Mouse (Mus musculus): ENCODE measurements around the gene Dtx3. TPM values are rescaled to one million over a fixed set of nuclear protein-coding genes. Genes with fewer than 3 reads are reported as not detected.
"Not testable (repeated sequence)": the region's sequence is repeated elsewhere in the genome, so short reads cannot be mapped to it uniquely, and the experiment has no call there.

Dtx3 gene
- polyA plus RNA-seq, 1 experiment from 2014 or later = 16.8 TPM

DNA sequence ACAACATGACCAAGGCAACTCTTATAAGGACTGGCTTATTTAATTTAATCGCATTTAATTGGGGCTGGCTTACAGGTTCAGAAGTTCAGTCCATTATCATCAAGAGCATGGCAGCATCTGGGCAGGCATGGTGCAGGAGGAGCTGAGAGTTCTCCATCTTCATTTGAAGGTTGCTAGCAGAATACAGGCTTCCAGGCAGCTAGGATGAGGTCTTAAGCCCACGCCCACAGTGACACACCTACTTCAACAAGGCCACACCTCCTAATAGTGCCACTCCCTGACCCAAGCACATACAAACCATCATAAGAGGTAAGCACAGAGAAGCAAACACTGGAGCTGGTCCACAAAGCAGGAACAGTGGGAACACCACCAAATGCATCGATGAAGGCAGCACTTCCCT lies 44.3 kb downstream of the Dtx3 start:
- H3K27me3 ChIP-seq; H3K9me3 ChIP-seq (replicated peaks); H3K9ac ChIP-seq; H3K36me3 ChIP-seq; H3K4me2 ChIP-seq; ATAC-seq (ENCODE audit: low read depth); H3K27ac ChIP-seq; DNase-seq; H3K4me3 ChIP-seq (replicated peaks): not testable (repeated sequence)
- H3K4me1 ChIP-seq (replicated peaks) = peaks cover 15% of the 10 kb centered on the region
- 66% methylated on average over 3 of the region's 3 CpGs for WGBS (ENCODE audit: insufficient replicate concordance)

DNA sequence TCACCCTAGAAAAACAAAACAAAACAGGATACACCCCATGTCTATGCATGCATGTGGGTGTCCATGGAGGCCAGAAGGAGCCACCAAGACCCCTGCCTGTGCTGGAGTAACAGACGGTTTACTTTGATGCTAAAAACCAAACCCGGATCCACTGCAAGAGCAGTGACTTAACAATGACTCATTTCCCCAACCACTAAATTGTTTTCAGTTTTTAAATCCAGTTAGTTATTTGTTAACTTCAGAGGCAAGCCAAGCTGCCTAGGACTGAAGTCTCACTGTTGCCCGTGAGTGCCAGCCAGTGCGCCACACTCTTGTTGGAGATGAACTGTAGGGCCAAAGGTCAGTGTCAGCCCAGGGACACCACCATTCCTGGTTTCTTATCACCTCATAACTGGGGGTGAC lies 45.1 kb downstream of the Dtx3 start:
- Histone ChIP-seq H3K4me2 (no peak overlapping the region), H3K27ac (no peak overlapping the region), H3K9ac (no peak overlapping the region), H3K9me3 (replicated peaks) (no peaks in the 10 kb centered on the region), H3K36me3 (no peaks in the 10 kb centered on the region), H3K4me3 (replicated peaks) (no peak overlapping the region), H3K27me3 (no peaks in the 10 kb centered on the region), H3K4me1 (replicated peaks) (peaks cover 15% of the 10 kb centered on the region)
- 65% methylated on average over 4 of the region's 4 CpGs for WGBS (ENCODE audit: insufficient replicate concordance)
- no peak for DNase-seq
- no peak for ATAC-seq (ENCODE audit: low read depth)

DNA sequence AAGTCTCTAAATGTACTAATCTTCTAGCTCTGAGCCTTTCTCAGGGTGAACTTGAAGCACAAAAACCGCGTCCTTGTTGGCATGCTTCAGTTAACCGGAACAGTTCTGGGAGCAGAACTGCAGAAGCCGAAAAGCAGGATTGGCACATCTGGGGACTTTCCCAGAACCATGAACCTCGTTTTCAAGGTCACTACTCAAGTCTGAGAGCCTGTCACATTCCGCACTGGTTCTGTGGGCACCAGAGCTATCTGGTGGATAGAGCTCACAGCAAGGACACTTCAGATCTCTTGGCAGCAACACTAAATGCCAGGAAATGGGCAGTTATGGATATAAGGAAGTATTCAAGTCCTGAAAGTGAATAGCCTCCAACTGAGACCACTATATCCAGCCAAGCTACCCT lies 48.4 kb downstream of the Dtx3 start:
- no peaks in the 10 kb centered on the region for H3K36me3 ChIP-seq
- no peaks in the 10 kb centered on the region for H3K27me3 ChIP-seq
- H3K4me1 ChIP-seq (replicated peaks) = peaks cover 15% of the 10 kb centered on the region
- H3K9me3 ChIP-seq (replicated peaks) = no peaks in the 10 kb centered on the region
- no peak overlapping the region for H3K9ac ChIP-seq
- H3K4me3 ChIP-seq (replicated peaks) = no peak overlapping the region
- no peak overlapping the region for H3K27ac ChIP-seq
- 67% methylated on average over 6 of the region's 6 CpGs for WGBS (ENCODE audit: insufficient replicate concordance)
- no peak overlapping the region for H3K4me2 ChIP-seq
- DNase-seq (no peak), ATAC-seq (ENCODE audit: low read depth) (no peak)

DNA sequence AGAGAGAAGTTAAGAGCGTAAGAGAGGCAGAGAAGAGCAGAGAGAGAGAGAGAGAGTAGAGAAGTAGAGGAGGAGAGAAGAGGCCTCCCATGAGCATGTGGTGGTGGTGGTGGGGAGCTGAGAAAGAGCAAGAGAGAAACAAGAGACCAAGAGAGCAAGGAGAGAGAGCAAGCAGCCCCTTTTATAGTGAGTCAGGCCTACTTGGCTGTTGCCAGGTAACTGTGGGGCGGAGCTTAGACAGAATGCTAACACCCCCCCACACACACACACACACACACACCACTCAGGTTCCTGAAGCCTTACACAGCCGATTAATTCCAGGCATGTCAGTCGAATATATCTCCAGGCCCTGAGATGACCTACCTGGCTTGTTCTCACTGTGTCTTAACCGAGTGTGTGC lies 50.2 kb downstream of the Dtx3 start:
- Histone ChIP-seq H3K27ac (no peak overlapping the region), H3K9ac (no peak overlapping the region), H3K27me3 (no peaks in the 10 kb centered on the region), H3K9me3 (replicated peaks) (no peaks in the 10 kb centered on the region), H3K4me2 (no peak overlapping the region), H3K36me3 (no peaks in the 10 kb centered on the region), H3K4me1 (replicated peaks) (peaks cover 11% of the 10 kb centered on the region), H3K4me3 (replicated peaks) (no peak overlapping the region)
- DNase-seq (no peak), ATAC-seq (ENCODE audit: low read depth) (no peak)
- 70% methylated on average over 4 of the region's 5 CpGs for WGBS (ENCODE audit: insufficient replicate concordance)

DNA sequence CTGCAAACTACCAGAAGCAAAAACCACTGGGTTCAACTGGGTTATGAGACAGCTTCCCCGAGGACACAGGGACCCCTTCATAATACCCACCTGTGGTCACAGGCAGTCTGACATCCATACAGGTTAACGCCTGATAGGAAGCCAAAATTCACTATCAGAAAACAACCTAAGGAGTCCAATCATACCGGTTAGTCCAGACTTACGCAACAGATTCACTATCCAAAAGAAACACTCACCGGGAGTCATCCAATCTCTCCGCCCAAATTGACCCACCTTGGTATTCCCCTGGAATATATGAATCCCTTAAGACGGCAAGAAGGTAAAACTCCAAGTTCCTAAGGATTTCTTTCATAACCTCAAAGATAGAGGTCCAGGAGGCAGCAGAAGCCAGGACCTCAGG lies 51.0 kb downstream of the Dtx3 start:
- no peak overlapping the region for H3K27ac ChIP-seq
- no peaks in the 10 kb centered on the region for H3K36me3 ChIP-seq
- ATAC-seq (ENCODE audit: low read depth) = no peak
- H3K4me2 ChIP-seq = no peak overlapping the region
- H3K9me3 ChIP-seq (replicated peaks) = no peaks in the 10 kb centered on the region
- H3K27me3 ChIP-seq = no peaks in the 10 kb centered on the region
- H3K4me3 ChIP-seq (replicated peaks) = no peak overlapping the region
- H3K9ac ChIP-seq = no peak overlapping the region
- WGBS (ENCODE audit: insufficient replicate concordance) = 65% methylated on average over 7 of the region's 7 CpGs
- H3K4me1 ChIP-seq (replicated peaks) = peaks cover 11% of the 10 kb centered on the region
- no peak for DNase-seq

DNA sequence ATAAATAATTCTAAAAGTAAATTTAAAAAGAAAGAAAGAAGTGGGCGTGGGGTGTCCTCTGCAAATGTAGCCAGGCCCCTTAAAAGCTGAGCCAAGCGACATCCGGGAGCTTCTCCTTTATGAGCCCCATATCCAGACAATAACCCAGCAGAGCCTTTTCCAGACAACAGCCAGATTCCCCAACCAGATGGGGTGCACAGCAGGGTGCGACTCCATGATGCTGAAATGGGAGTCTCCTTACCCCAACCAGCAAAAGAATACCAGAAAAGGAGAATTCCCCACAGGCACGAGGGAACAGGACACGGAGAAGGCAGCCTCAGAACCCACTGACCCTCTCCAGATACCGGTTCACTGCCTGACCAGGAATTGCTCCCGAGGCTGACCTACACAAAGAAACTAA lies 52.3 kb downstream of the Dtx3 start:
- Histone ChIP-seq H3K4me3 (replicated peaks) (no peak overlapping the region), H3K9ac (no peak overlapping the region), H3K9me3 (replicated peaks) (no peaks in the 10 kb centered on the region), H3K27ac (no peak overlapping the region), H3K4me2 (no peak overlapping the region), H3K36me3 (no peaks in the 10 kb centered on the region), H3K27me3 (no peaks in the 10 kb centered on the region), H3K4me1 (replicated peaks) (peaks cover 21% of the 10 kb centered on the region)
- ATAC-seq (ENCODE audit: low read depth) (no peak), DNase-seq (no peak)
- 71% methylated on average over 8 of the region's 8 CpGs for WGBS (ENCODE audit: insufficient replicate concordance)

DNA sequence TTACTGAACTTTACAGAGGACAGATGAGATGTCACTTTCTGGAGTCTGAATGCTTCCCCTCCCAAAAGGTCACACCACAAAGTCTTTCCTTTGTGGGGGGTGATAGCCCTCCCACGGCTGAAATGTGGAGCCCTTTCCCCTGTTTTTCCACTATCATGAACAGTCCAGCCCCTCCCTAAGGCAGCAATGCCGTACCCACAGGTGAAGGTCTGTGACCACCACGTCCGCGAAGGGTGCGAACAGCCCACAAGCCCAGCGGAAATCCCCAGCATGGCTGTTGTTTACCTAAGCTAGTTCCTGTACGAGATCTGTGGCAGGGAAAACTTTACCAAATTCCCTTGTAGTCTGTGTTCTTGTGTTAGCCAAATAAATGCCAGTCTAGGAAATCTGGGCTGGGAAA lies 54.0 kb downstream of the Dtx3 start:
- DNase-seq (no peak), ATAC-seq (ENCODE audit: low read depth) (no peak)
- no peaks in the 10 kb centered on the region for H3K36me3 ChIP-seq
- H3K4me3 ChIP-seq (replicated peaks) = no peak overlapping the region
- H3K27ac ChIP-seq = no peak overlapping the region
- H3K27me3 ChIP-seq = no peaks in the 10 kb centered on the region
- no peak overlapping the region for H3K9ac ChIP-seq
- no peak overlapping the region for H3K4me2 ChIP-seq
- WGBS (ENCODE audit: insufficient replicate concordance) = 56% methylated on average over 8 of the region's 8 CpGs
- peaks cover 35% of the 10 kb centered on the region for H3K4me1 ChIP-seq (replicated peaks)
- H3K9me3 ChIP-seq (replicated peaks) = no peaks in the 10 kb centered on the region

DNA sequence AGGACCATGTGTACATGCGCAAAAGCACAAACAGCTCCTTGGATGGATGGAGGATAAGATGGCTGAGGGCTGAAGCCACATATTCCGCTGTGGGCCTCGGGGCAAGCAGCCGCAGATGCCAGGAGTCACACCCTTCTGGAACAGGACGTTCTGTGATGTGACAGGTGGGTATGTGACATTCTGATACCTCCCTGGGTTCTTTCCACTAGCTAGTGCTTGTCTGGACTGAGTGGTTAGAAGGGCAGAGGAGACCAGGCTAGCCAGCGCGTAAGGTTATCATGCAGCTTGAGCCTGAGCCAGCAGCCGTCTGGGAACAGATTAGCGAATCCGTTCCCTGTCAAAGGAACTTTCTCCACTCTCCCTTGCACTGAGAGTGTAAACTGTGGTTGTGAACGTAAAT lies 54.6 kb downstream of the Dtx3 start:
- Histone ChIP-seq H3K4me1 (replicated peaks) (peaks cover 40% of the 10 kb centered on the region), H3K27ac (no peak overlapping the region), H3K9me3 (replicated peaks) (no peaks in the 10 kb centered on the region), H3K36me3 (no peaks in the 10 kb centered on the region), H3K9ac (no peak overlapping the region), H3K4me3 (replicated peaks) (no peak overlapping the region), H3K4me2 (no peak overlapping the region), H3K27me3 (no peaks in the 10 kb centered on the region)
- 72% methylated on average over 11 of the region's 11 CpGs for WGBS (ENCODE audit: insufficient replicate concordance)
- DNase-seq (no peak), ATAC-seq (ENCODE audit: low read depth) (no peak)

Other genes starting within 250 kb of the Dtx3 start
- gene Ctdsp2, start 217.0 kb downstream of the Dtx3 start, polyA plus RNA-seq (2015; fragmentation: Nextera tagmentation; extraction: Ambion mirVana) = 9.9 and 10.8 TPM in 2 replicates
- 0.08 and 0.12 TPM in 2 replicates for gene Avil, start 195.0 kb downstream of the Dtx3 start, polyA plus RNA-seq (2015; fragmentation: Nextera tagmentation; extraction: Ambion mirVana)
- gene Tsfm, start 164.9 kb downstream of the Dtx3 start, polyA plus RNA-seq (2015; fragmentation: Nextera tagmentation; extraction: Ambion mirVana) = 65.7 and 75.6 TPM in 2 replicates
- 28.3 and 29.5 TPM in 2 replicates for gene Mettl1, start 154.3 kb downstream of the Dtx3 start, polyA plus RNA-seq (2015; fragmentation: Nextera tagmentation; extraction: Ambion mirVana)
- 0.07 and 0.14 TPM in 2 replicates for gene Eef1akmt3, start 154.2 kb downstream of the Dtx3 start, polyA plus RNA-seq (2015; fragmentation: Nextera tagmentation; extraction: Ambion mirVana)
- not detected in 2 replicates for gene Cyp27b1, start 147.5 kb downstream of the Dtx3 start, polyA plus RNA-seq (2015; fragmentation: Nextera tagmentation; extraction: Ambion mirVana)
- 0.07 TPM in 1 of 2 replicates, not detected in the other for gene March9, start 135.5 kb downstream of the Dtx3 start, polyA plus RNA-seq (2015; fragmentation: Nextera tagmentation; extraction: Ambion mirVana)
- 645 and 664 TPM in 2 replicates for gene Cdk4, start 132.2 kb downstream of the Dtx3 start, polyA plus RNA-seq (2015; fragmentation: Nextera tagmentation; extraction: Ambion mirVana)
- gene Tspan31, start 125.5 kb downstream of the Dtx3 start, polyA plus RNA-seq (2015; fragmentation: Nextera tagmentation; extraction: Ambion mirVana) = 69.4 and 77.7 TPM in 2 replicates
- 0.41 and 0.85 TPM in 2 replicates for gene Agap2, start 120.4 kb downstream of the Dtx3 start, polyA plus RNA-seq (2015; fragmentation: Nextera tagmentation; extraction: Ambion mirVana)
- gene Os9, start 74.6 kb downstream of the Dtx3 start, polyA plus RNA-seq (2015; fragmentation: Nextera tagmentation; extraction: Ambion mirVana) = 45.6 and 49.0 TPM in 2 replicates
- 9.3 and 11.0 TPM in 2 replicates for gene B4galnt1, start 30.5 kb downstream of the Dtx3 start, polyA plus RNA-seq (2015; fragmentation: Nextera tagmentation; extraction: Ambion mirVana)
- 1.8 and 2.1 TPM in 2 replicates for gene Slc26a10, start 15.1 kb downstream of the Dtx3 start, polyA plus RNA-seq (2015; fragmentation: Nextera tagmentation; extraction: Ambion mirVana)
- 8.1 and 8.2 TPM in 2 replicates for gene Arhgef25, start 5.6 kb downstream of the Dtx3 start, polyA plus RNA-seq (2015; fragmentation: Nextera tagmentation; extraction: Ambion mirVana)
- 39.8 and 45.8 TPM in 2 replicates for gene Pip4k2c, start 15.9 kb upstream of the Dtx3 start, polyA plus RNA-seq (2015; fragmentation: Nextera tagmentation; extraction: Ambion mirVana)
- gene Kif5a, start 67.6 kb upstream of the Dtx3 start, polyA plus RNA-seq (2015; fragmentation: Nextera tagmentation; extraction: Ambion mirVana) = 0.02 and 0.14 TPM in 2 replicates
- gene Dctn2, start 70.6 kb upstream of the Dtx3 start, polyA plus RNA-seq (2015; fragmentation: Nextera tagmentation; extraction: Ambion mirVana) = 80.0 and 80.1 TPM in 2 replicates
- 5.9 and 6.5 TPM in 2 replicates for gene Mbd6, start 93.3 kb upstream of the Dtx3 start, polyA plus RNA-seq (2015; fragmentation: Nextera tagmentation; extraction: Ambion mirVana)
- 150 and 166 TPM in 2 replicates for gene Mars, start 116.1 kb upstream of the Dtx3 start, polyA plus RNA-seq (2015; fragmentation: Nextera tagmentation; extraction: Ambion mirVana)
- 14.0 and 15.1 TPM in 2 replicates for gene Arhgap9, start 126.2 kb upstream of the Dtx3 start, polyA plus RNA-seq (2015; fragmentation: Nextera tagmentation; extraction: Ambion mirVana)
- gene Gli1, start 146.2 kb upstream of the Dtx3 start, polyA plus RNA-seq (2015; fragmentation: Nextera tagmentation; extraction: Ambion mirVana) = 0.21 and 0.31 TPM in 2 replicates
- gene Inhbe, start 158.7 kb upstream of the Dtx3 start, polyA plus RNA-seq (2015; fragmentation: Nextera tagmentation; extraction: Ambion mirVana) = 0.32 and 0.38 TPM in 2 replicates
- gene Inhbc, start 174.7 kb upstream of the Dtx3 start, polyA plus RNA-seq (2015; fragmentation: Nextera tagmentation; extraction: Ambion mirVana) = 1.6 and 2.0 TPM in 2 replicates
- 14.4 and 15.3 TPM in 2 replicates for gene R3hdm2, start 184.6 kb upstream of the Dtx3 start, polyA plus RNA-seq (2015; fragmentation: Nextera tagmentation; extraction: Ambion mirVana)

Data from liver, embryonic 13.5 days (tissue).